Mouse (Mus musculus) kidney, adult 18-20 months (tissue): ENCODE measurements around the gene Hck.

ENCODE experiments used
- DNase-seq: peaks from one replicate; pipeline ENCODE4 v3.0.0; 2021

The Hck gene

DNA sequence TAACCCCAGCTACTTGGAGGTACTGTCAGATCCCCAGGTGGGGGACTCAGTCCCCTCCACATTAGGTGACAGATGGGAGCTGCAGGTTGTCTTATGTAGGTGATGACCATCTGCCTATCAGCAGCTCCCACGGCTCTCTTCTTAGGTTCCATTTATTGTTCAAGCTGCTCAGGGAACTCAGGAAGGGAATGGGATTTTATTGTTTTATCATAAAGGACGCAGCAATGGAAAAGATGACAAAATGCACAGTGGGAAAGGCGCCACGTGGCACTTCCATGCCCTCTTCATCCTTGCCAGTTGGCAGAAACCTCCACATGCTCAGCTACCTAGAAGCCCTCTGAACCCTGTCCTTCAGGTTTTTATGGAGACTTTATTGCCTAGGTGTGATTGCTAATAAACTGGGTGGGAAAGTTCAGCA is 44.8 kb downstream of the Hck start:
- no peak for DNase-seq

DNA sequence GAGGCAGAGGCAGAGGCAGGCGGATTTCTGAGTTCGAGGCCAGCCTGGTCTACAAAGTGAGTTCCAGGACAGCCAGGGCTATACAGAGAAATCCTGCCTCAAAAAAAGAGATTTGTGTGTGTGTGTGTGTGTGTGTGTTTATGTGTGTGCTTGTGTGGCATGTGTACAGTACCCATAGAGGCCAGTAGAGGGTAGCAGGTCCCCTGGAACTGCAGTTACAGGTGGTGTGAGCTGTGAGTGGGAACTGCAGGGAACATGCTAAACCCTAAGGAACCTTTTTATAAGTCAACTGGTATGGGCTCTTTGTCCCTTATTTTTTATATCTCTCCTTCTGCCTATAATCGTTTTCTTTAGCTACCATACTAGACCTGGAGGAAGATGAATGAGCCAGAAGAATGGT is 49.0 kb downstream of the Hck start:
- no peak for DNase-seq

DNA sequence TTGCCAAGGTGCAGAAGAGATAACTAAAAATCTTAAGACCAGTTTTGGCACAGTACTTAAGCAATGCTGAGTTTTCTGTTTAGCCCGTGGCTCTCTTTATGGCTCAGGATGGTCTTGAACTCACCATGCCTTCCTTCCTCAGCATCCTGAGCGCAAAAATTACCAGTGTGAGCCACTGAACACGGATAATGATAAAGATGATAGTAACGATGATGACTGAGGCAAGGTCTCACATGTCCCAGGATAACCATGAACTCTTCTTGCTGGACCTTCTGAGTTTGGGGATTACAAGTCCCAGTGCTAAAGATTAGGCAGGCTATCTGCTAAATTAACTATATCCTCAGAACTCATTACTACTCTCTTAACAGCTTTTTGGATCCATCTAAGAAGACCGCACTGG is 51.9 kb downstream of the Hck start:
- DNase-seq: no peak

DNA sequence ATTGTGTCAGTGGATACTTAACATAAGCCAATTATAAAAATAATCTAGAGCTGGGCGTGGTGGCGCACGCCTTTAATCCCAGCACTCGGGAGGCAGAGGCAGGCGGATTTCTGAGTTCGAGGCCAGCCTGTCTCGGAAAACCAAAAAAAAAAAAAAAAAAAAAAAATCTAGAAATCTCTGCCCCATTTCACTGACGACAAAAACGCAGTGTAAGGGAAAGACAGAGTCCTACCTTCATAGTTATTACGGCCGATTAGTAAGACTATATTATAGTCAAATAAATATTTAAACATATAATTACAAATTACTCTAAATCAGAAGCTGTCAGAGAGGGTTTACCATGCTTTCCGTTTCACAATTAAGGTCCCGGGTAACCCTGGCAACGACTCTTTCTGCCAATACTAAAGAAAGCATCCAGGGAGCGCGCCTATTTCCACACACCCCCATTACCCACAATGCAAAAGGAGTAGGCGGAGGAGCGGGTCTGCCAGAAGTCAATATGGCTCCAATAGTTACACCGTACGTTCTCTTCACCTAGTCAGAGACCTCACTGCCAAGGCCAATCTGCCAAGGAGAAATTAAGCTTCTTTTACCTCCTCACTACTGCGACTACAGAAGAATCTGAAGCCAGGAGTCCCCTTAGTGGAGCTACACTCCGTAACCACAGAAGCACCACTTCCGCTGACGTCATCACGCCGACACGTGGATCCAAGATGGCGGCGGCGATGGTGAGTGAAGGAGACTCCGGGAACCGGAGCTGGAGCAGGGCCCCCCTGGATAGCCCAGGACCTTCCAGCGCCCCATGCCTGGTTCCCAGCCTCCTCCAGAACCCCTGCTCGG is 52.8 kb downstream of the Hck start, which contains the start of gene Tm9sf4:
TSS of gene Tm9sf4 (plus strand) at position 460 of the 840 bp plus-strand sequence.
- peak; percentile 97 for DNase-seq

DNA sequence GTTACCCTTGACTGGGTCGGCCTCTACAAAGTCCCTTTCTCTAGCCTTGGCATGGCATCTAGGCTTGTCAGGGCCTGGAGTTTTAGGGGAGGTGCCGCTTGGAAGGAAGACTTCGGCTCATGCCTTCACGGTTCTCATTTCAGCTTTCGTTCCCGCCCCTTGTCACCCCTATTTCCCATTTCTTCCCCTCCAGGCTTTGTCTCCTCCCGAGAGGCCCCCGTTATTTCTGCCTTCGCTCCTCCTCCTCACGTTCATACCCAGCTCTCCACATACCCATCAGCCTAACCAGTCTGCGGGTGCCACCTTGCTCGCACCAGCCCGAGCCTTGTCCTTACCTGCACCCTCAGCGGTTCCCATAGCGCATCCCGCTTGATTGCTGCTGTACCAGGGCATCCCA is 53.4 kb downstream of the Hck start:
- DNase-seq: no peak

DNA sequence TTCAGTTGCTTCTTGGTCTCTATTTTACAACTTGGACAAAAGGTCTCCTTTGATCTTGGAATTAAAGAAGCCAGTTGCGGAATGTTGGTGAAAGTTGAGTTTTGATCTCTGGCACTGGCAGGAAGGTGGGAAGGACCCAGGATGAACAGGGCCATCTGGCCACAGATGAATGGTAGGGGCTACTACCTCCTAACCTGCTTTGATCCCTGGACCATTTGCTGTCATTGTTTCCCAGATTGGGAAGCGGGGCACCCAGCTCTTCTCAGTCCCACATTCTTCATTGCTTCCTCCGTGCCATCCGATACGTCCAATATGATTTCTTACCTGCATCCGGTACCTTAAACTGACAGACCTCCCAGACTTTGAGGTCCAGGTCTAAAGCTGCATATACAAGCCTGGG is 58.9 kb downstream of the Hck start:
- no peak for DNase-seq

DNA sequence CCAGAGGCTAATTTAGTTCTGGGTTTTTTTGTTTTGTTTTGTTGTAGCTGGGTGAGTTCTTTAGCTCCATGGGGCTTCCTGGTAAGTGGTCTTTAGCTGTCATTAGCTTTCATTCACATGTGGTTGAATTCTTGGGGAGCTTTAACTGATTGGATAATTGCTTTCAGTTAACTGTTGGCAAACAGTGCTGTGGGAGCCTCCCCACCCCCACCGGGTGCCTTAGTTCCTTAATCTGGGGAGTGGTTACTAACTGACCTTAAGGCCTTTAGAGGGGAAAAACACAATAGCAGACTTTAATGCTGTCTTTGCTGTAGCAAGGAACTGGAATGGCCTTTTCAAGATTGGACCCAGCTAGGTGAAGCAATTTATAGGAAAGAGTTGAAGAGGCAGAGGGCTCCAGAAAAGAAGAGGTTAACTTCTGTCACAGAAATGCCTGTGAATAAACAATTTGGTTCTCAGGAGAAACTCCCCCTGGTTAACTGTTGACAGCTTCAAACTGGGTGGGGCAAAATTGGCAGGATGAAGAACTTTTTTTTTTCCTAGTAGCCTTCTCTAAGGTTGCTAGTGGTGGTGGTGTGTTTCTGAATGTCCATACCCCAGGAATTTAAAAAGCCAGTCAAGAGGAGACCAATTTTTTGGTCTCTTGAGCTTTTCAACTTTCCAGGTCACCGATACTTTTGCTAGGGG is 60.0 kb downstream of the Hck start:
- no peak for DNase-seq

DNA sequence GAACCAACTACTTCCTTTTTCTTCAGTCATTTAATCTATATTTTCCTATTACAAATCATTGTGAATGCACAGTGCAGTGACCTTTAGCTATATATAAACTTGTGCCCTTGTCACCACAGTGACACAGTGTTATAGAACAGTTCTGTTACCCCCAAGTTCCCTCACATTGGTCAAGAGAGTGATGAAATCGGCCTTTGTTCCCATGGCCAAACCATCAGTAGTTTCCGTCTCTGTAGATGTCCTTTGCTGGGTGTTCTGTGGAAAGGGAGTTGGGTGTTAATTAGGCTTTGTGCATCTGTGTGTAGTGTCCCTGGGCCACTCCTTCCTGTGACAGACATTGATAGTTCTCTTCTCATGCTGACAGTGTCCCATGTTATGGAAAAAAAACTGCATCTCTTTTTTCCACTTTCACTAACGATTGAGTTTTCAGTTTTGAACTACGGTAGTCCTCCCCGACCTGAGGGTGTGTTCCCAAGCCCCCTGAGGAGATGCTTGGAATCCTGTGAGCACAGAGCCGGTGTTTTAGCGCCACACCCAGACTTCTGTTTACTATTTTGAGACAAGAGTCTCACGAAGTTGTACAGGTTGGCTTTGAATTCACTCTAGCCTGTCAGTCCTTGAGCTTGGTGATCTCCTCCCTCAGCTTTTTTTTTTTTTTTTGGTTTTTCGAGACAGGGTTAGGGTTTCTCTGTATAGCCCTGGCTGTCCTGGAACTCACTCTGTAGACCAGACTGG is 62.4 kb downstream of the Hck start:
- no peak for DNase-seq

DNA sequence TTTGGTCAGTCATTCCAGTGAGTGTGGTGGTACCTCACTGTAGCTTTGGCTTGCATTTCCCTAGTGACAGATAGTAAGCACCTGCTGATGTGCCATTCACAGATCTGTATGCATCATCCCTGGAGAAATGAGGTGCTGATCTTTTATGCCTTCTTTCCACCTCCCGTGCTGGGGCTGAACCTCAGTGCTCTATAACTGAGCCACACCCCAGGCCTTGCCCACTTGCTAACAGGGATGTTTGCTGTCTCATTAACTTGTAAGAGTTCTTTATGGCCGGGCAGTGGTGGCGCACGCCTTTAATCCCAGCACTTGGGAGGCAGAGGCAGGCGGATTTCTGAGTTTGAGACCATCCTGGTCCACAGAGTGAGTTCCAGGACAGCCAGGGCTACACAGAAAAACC is 63.7 kb downstream of the Hck start:
- peak; percentile 13 for DNase-seq

DNA sequence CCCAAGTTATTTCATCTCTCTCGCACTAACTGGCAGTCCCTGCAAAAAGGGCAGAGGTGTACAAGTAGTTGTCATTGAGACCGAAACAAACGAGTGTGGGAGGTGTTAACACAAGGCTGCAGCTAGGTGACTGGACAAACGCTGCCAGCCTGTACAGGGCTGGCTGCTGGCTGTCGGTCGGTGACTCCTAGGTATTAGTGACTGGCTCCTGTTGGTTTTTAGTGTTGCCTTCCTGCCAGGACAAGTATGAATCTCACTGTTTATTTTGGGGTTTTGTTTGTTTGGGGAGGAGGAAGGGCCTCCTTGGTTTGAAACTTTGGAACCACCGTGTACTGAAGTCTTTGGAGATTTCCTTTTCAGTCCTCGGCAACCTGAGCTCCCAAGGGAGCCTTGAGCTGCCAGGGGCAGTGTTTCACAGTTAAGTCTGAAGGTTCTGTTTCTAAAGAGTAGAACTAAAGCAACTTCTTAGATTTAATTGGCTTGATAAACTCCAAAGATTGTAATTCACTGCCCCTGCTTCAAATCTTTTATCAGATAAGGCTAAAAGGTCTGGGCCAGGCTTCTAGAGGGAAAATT is 67.8 kb downstream of the Hck start:
- DNase-seq: no peak

DNA sequence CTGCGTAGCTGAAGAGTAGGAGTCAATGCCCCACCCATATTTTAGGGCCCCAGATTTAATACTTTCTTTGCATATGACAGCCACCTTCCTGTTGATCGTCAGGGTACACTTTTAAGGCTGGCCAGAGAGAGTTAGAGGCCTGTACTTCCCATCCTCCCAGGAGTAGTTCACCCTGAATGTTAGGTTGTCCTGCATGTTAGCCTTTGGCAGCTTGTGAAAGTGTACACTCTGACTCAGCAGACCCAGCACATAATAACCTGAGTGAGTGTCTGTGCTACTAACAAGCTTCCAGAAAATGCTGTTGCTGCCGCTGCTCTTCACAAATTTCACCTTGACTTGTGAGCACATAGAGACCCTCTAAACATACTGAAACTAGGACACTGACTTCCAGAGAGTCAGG is 68.9 kb downstream of the Hck start:
- no peak for DNase-seq

DNA sequence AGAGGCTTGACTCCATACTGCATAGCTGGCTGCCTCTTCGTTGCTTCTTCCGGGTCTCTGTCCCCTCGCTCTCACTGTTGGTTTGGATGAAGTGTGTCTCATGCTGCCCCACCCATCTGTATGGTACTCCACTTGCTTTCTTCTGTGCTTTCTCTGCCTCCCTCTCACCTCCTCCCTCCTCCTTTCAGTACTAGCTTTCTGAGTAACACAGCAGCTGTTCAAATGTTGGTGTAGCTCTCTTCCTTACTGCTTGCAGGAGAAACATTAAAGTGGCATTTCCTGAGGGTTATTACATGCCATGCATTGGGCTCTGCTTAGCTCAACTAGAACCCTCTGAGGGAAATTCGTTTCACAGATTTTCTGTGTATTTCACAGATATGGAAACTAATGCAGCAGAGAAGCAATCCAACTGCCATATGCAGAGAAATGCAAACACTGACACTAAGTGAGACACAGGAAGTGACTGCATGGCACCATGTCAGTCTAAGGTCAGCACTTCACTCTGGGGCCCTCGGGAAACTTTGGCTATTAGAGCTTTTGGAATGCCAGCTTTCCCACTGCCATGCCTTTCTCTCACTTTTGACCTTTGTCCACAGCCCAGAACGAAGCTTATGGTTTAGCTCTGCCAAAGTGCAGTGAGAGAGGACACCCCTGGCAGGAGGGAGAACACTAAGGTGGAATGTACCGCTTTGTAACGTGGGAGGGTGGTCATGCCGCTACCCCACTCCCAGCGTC is 71.0 kb downstream of the Hck start:
- DNase-seq: peak; percentile 23

DNA sequence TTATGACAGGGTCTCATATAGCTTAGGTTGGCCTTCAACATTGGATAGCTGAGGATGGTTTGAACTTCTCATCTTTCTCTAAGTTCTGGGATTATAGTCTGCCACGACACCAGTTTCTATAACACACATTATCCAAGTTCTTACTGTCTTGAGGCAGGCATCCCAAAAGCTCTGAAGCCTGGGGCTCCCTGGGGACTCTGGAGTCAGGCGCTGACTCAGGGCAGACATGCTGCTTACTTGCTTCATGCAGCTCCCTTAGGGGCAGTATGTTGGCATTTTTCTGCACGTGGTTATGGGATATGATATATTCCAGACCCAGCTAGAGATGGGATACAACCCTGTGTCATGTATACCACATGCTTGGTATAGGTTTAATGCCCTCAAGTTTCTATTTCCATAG is 71.7 kb downstream of the Hck start:
- DNase-seq: no peak

DNA sequence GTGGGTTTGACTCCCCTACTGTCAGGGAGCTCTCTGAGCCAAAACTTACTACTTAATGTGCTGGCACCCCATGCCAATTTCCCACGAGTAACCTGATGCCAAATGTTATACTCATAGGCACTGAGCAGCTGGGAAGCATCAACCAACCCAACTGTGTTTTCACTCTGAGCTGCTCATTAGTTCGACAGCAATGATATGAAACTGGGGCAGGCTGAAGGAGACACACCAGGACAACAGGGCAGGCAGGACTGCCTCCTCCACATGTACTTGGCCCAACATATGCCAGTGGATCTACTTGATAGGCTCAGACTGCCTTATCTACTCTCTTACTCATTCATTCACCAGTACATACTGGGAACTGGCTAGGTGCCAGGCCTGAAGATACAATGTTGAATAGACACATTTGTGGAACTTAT is 77.9 kb downstream of the Hck start:
- DNase-seq: no peak

DNA sequence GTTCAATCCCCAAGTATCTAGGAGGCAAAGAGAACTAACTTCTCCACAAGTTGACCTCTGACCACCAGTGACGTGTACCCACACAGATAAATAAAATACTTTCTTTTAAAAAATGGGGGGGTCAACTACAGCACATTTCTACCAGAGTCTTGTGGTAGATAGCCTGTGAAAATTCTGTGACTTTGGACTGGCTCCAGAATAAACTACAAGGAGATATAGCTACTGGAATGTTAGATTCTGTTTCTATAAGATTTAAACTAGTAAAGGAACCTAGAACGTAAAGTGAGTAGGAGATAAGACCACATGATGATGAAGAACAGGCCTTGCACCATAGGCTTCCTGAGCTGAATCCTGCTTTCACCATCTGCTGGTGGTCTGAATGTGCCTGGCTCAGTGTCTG is 79.6 kb downstream of the Hck start:
- DNase-seq: no peak

DNA sequence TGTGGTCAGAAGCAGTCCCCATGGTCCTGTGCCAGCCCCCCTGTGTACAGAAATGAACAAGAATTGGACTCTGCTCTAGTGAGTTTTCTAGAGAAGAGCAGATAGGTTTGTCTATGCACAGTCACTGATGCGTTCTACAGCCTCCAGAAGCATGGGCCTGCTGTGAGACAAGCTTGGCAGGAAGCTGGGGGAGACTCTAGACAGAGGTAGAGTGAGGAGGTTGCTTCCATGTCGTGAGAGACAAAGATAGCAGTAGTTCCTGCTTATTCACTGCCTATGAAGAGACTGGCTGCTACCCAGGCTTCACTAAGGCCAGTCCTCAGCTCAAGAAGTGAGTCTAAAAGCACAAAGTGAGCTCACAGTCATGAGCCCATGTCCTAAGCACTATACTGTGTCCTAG is 83.0 kb downstream of the Hck start:
- no peak for DNase-seq

DNA sequence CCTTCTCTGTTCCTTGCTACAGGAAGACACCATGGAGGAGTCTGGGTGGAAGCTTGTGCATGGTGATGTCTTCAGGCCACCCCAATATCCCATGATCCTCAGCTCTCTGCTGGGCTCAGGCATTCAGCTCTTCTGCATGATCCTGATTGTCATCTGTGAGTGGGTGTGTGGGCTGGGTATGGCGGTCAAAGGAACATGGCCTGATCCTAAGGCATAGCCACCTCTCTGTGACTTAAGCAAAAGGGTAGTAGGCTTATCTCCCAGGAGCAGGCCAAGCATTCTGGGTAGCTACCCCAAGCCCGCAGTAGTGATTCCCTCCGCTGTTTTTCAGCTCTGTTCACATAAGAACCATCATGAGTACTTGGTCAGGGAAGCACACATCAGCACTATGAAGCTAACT is 86.0 kb downstream of the Hck start:
- DNase-seq: no peak

DNA sequence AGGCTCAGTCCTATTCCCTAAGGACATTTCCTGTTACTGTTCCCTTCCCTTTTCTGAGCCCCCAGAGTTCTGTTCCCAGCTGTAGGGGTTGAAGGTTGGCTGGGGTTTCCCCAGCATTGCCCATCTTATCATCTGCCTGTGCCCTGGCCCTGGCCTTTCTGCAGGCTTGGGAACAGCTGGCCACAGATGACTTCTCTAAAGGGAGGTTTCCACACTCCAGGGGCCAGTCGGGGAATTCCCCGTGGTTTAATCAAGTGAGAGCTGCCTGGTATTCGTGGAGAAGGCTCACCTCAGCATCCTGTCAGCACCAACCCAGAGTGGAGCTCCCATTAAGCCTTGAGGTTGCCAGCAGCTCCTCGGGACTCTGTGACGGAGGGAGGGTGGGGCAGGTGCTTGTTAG is 90.2 kb downstream of the Hck start:
- DNase-seq: no peak

DNA sequence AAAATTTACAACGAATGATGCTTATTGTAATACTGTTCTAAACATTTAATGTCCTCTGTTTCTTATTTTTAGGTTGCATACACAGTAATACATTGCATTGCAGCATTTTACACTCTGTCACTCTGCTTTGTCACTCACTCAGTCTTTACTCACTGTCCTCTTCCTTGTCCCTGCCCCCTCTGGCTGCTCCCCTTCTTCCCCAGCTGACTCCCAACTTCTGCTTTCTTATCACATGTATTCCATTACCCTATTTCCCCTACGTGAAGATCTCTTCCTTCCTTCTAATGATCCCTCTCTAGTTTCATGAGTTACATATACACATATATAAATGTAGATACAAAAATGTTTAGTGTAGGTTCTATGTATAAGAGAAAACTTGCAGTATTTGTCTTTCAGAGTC is 90.8 kb downstream of the Hck start:
- DNase-seq: no peak
